Mouse (Mus musculus): Measurements from ENCODE around the gene Eif5. TPM values are rescaled to one million over a fixed set of nuclear protein-coding genes. Genes with fewer than 3 reads are reported as not detected.

The Eif5 gene
- total and polyA plus RNA-seq, 3 experiments = 201 to 330 (median 276) TPM

- peaks cover 0 to 29% of the 10 kb centered on the region in 2 experiments; a peak in 2 of 4 replicates for H3K36me3 ChIP-seq (ENCODE audit: control insufficient read depth in 1 of 2, insufficient read depth in 2 of 2, low read length in 2 of 2)
- no peak for DNase-seq (ENCODE audit: low read depth, low spot score)
- no peak overlapping the region for H3K9ac ChIP-seq (ENCODE audit: control insufficient read depth, low read depth, low read length, poor library complexity, severe bottlenecking)
- no peak overlapping the region for H3K4me3 ChIP-seq (ENCODE audit: control insufficient read depth in 1 of 2, insufficient read depth in 1 of 2, low read depth in 2 of 2, low read length in 2 of 2)
- H3K4me1 ChIP-seq (ENCODE audit: control insufficient read depth in 1 of 2, insufficient read depth in 2 of 2, low read length in 2 of 2) = peaks cover 7 to 47% of the 10 kb centered on the region in 2 experiments
- no peaks in the 10 kb centered on the region for H3K79me2 ChIP-seq (ENCODE audit: control insufficient read depth, insufficient read depth, low read length, poor library complexity)
- no peaks in the 10 kb centered on the region for H3K9me3 ChIP-seq (replicated peaks; ENCODE audit: insufficient read depth, low read length)
- no peaks in the 10 kb centered on the region for H3K27me3 ChIP-seq (ENCODE audit: control insufficient read depth in 1 of 2, insufficient read depth in 2 of 2, low read length in 2 of 2)
- no peak for TF ChIP-seq SIN3A (IDR thresholded peaks at IDR 0.05; ENCODE audit: low read length)
- TF ChIP-seq MAX (IDR thresholded peaks at IDR 0.05; ENCODE audit: low read length) = no peak
- TF ChIP-seq USF1 (IDR thresholded peaks at IDR 0.05; ENCODE audit: low read depth, low read length) = no peak
- TF ChIP-seq ZC3H11A (IDR thresholded peaks at IDR 0.05; ENCODE audit: low read depth, low read length) = no peak
- TF ChIP-seq SMC3 (IDR thresholded peaks at IDR 0.05; ENCODE audit: low read depth, low read length) = no peak
- TF ChIP-seq EP300 (IDR thresholded peaks at IDR 0.05; ENCODE audit: low read depth in 1 of 2, low read length in 2 of 2) = no peak
- TF ChIP-seq CTCF (IDR thresholded peaks at IDR 0.05 in 2 of 3, conservative IDR thresholded peaks at IDR 0.05 in 1 of 3; ENCODE audit: control insufficient read depth in 1 of 3, insufficient read depth in 1 of 3, low read depth in 2 of 3, low read length in 3 of 3, poor library complexity in 1 of 3, severe bottlenecking in 1 of 3) = no peak
- no peak for TF ChIP-seq HCFC1 (IDR thresholded peaks at IDR 0.05; ENCODE audit: low read depth, low read length)
- no peak for TF ChIP-seq CHD1 (IDR thresholded peaks at IDR 0.05; ENCODE audit: low read depth, low read length)
- TF ChIP-seq ETS1 (IDR thresholded peaks at IDR 0.05; ENCODE audit: low read depth, low read length) = no peak
- no peak for TF ChIP-seq MAZ (IDR thresholded peaks at IDR 0.05; ENCODE audit: low read depth, low read length)
- H3K27ac ChIP-seq (ENCODE audit: control insufficient read depth, low read depth, low read length) = peak overlapping the region; percentile 42; the same call in 1 of the 2 replicates
Observed at GRCm38 (mm10) chr12:111518391-111518790, 19.4 kb upstream of the Eif5 start.

GRCm38 (mm10) chr12:111519821-111520220 is 18.0 kb upstream of the Eif5 start:
- Histone ChIP-seq H3K36me3 (ENCODE audit: control insufficient read depth in 1 of 2, insufficient read depth in 2 of 2, low read length in 2 of 2) (peaks cover 0 to 29% of the 10 kb centered on the region in 2 experiments; a peak in 2 of 4 replicates), H3K27ac (ENCODE audit: control insufficient read depth, low read depth, low read length) (no peak overlapping the region)

GRCm38 (mm10) chr12:111520994-111521393 is 16.8 kb upstream of the Eif5 start:
- H3K27ac ChIP-seq (ENCODE audit: control insufficient read depth, low read depth, low read length) = no peak overlapping the region
- H3K79me2 ChIP-seq (ENCODE audit: control insufficient read depth, insufficient read depth, low read length, poor library complexity) = no peaks in the 10 kb centered on the region
- peaks cover 7 to 44% of the 10 kb centered on the region in 2 experiments for H3K4me1 ChIP-seq (ENCODE audit: control insufficient read depth in 1 of 2, insufficient read depth in 2 of 2, low read length in 2 of 2)
- no peaks in the 10 kb centered on the region for H3K9me3 ChIP-seq (replicated peaks; ENCODE audit: insufficient read depth, low read length)
- peak; percentile 55 for DNase-seq (ENCODE audit: low read depth, low spot score)
- H3K36me3 ChIP-seq (ENCODE audit: control insufficient read depth in 1 of 2, insufficient read depth in 2 of 2, low read length in 2 of 2) = peaks cover 0 to 29% of the 10 kb centered on the region in 2 experiments; a peak in 2 of 4 replicates
- no peak overlapping the region for H3K9ac ChIP-seq (ENCODE audit: control insufficient read depth, low read depth, low read length, poor library complexity, severe bottlenecking)
- H3K27me3 ChIP-seq (ENCODE audit: control insufficient read depth in 1 of 2, insufficient read depth in 2 of 2, low read length in 2 of 2) = no peaks in the 10 kb centered on the region
- no peak overlapping the region for H3K4me3 ChIP-seq (ENCODE audit: control insufficient read depth in 1 of 2, insufficient read depth in 1 of 2, low read depth in 2 of 2, low read length in 2 of 2)
- TF ChIP-seq TAL1 (IDR thresholded peaks at IDR 0.05; ENCODE audit: low read length) (no peak), E2F4 (IDR thresholded peaks at IDR 0.05; ENCODE audit: borderline replicate concordance, low read depth, low read length) (no peak), ZNF384 (IDR thresholded peaks at IDR 0.05; ENCODE audit: low read depth, low read length) (no peak), MAX (IDR thresholded peaks at IDR 0.05; ENCODE audit: low read length) (no peak), UBTF (IDR thresholded peaks at IDR 0.05; ENCODE audit: borderline replicate concordance, insufficient read depth, low read depth, low read length) (no peak), GABPA (IDR thresholded peaks at IDR 0.05; ENCODE audit: low read depth, low read length) (no peak), RAD21 (IDR thresholded peaks at IDR 0.05; ENCODE audit: low read depth, low read length) (no peak), USF1 (IDR thresholded peaks at IDR 0.05; ENCODE audit: low read depth, low read length) (no peak), CHD1 (IDR thresholded peaks at IDR 0.05; ENCODE audit: low read depth, low read length) (no peak), MEF2A (IDR thresholded peaks at IDR 0.05; ENCODE audit: extremely low read depth, insufficient replicate concordance, low read depth, low read length, poor library complexity, severe bottlenecking) (no peak), MAZ (IDR thresholded peaks at IDR 0.05; ENCODE audit: low read depth, low read length) (no peak), MXI1 (IDR thresholded peaks at IDR 0.05; ENCODE audit: low read depth, low read length) (no peak), ZKSCAN1 (IDR thresholded peaks at IDR 0.05; ENCODE audit: low read depth, low read length) (no peak), CHD2 (IDR thresholded peaks at IDR 0.05; ENCODE audit: low read length) (peak; percentile 83), POLR2A (IDR thresholded peaks at IDR 0.05; ENCODE audit: control insufficient read depth in 1 of 2, insufficient read depth in 1 of 2, low read depth in 1 of 2, low read length in 2 of 2, poor library complexity in 1 of 2) (no peak), NELFE (IDR thresholded peaks at IDR 0.05; ENCODE audit: low read depth, low read length) (no peak), JUND (IDR thresholded peaks at IDR 0.05; ENCODE audit: low read depth, low read length) (no peak)

More at GRCm38 (mm10) chr12:111519821-111520220, 18.0 kb upstream of the Eif5 start:
- no peaks in the 10 kb centered on the region for H3K79me2 ChIP-seq (ENCODE audit: control insufficient read depth, insufficient read depth, low read length, poor library complexity)
- TF ChIP-seq USF1 (IDR thresholded peaks at IDR 0.05; ENCODE audit: low read depth, low read length) = no peak
- TF ChIP-seq EP300 (IDR thresholded peaks at IDR 0.05; ENCODE audit: low read depth in 1 of 2, low read length in 2 of 2) = no peak
- TF ChIP-seq CHD2 (IDR thresholded peaks at IDR 0.05; ENCODE audit: low read length) = no peak
- TF ChIP-seq HCFC1 (IDR thresholded peaks at IDR 0.05; ENCODE audit: low read depth, low read length) = no peak
- no peak for TF ChIP-seq POLR2A (IDR thresholded peaks at IDR 0.05; ENCODE audit: control insufficient read depth in 1 of 2, insufficient read depth in 1 of 2, low read depth in 1 of 2, low read length in 2 of 2, poor library complexity in 1 of 2)
- TF ChIP-seq GABPA (IDR thresholded peaks at IDR 0.05; ENCODE audit: low read depth, low read length) = no peak
- no peak for TF ChIP-seq MYB (IDR thresholded peaks at IDR 0.05; ENCODE audit: low read depth, low read length)
- no peaks in the 10 kb centered on the region for H3K27me3 ChIP-seq (ENCODE audit: control insufficient read depth in 1 of 2, insufficient read depth in 2 of 2, low read length in 2 of 2)
- DNase-seq (ENCODE audit: low read depth, low spot score) = no peak
- H3K4me3 ChIP-seq (ENCODE audit: control insufficient read depth in 1 of 2, insufficient read depth in 1 of 2, low read depth in 2 of 2, low read length in 2 of 2) = no peak overlapping the region
- H3K4me1 ChIP-seq (ENCODE audit: control insufficient read depth in 1 of 2, insufficient read depth in 2 of 2, low read length in 2 of 2) = peaks cover 7 to 47% of the 10 kb centered on the region in 2 experiments
- H3K9me3 ChIP-seq (replicated peaks; ENCODE audit: insufficient read depth, low read length) = no peaks in the 10 kb centered on the region
- H3K9ac ChIP-seq (ENCODE audit: control insufficient read depth, low read depth, low read length, poor library complexity, severe bottlenecking) = no peak overlapping the region
